Mouse (Mus musculus): ENCODE results near the gene Alkbh7.

DNA sequence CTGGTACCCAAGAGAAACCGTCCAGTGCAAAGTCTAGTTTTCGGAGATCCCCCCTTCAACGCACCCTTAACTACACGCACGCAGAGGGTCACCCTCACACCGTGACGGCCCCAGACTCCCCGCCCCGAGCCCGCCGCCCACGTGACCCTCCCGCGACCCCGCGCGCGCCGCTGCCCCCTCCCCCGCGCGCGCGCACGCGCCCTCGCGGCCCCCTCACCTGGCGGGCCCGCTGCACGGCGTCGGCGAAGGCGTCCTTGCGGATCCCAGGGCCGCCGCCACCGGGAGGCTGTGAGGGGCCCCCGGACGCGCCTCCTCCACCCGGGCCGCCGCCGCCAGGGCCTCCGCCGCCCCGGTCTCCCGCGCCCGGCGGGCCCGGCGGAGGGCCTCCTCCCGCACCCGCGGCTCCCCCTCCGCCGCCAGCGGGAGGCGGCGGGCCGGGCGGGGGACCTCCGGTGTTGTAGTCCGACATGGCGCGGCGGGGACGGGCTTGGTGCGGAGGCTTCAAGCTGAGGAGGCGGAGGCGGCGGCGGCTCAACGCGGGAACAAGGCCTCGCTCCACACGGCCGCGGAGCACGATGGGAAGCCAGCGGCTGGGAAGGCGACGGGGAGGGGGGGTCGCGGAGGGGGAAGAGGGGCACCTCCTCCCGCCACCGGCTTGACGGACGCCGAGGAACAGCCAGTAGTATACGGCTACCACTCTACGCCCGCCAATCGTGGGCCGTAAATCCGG, 34.0 kb downstream of the Alkbh7 start, which contains the start of gene Khsrp:
- TF ChIP-seq GATA1 (IDR thresholded peaks at IDR 0.05; ENCODE audit: borderline replicate concordance, low read length) (no peak), FLI1 (IDR thresholded peaks at IDR 0.05; ENCODE audit: low read length) (no peak)
